Mouse (Mus musculus): ENCODE results near the gene Slamf9. TPM values are rescaled to one million over a fixed set of nuclear protein-coding genes. Genes with fewer than 3 reads are reported as not detected.

Gene Slamf9
- total and polyA plus RNA-seq, 3 experiments: 28.3 to 32.6 (median 30.9) TPM

GRCm38 (mm10) chr1:172480376-172480775 is 5.2 kb downstream of the Slamf9 start:
- dilution Hi-C loops (cut with MboI; ENCODE audit: extremely low pct_ligation_motif_present, extremely low pct_unique_long_range_greater_than_20kb, low sequenced_read_pairs): no loop called here
- in situ Hi-C loops (cut with MboI; ENCODE audit: low pct_ligation_motif_present, low pct_unique_long_range_greater_than_20kb, low sequenced_read_pairs): loop anchor here (5.0 kb wide), 1 partner anchor 63 kb away; no protein-coding TSS in a partner anchor
- Histone ChIP-seq H3K4me1 (ENCODE audit: control insufficient read depth in 1 of 2, insufficient read depth in 2 of 2) (peaks cover 14 to 52% of the 10 kb centered on the region in 2 experiments), H3K9me3 (replicated peaks; ENCODE audit: low read length) (no peaks in the 10 kb centered on the region), H3K27me3 (replicated peaks) (no peaks in the 10 kb centered on the region), H3K4me3 (replicated peaks in 1 of 3; ENCODE audit: low read depth in 2 of 3, low read length in 2 of 3, poor library complexity in 1 of 3) (no peak overlapping the region), H3K27ac (ENCODE audit: insufficient read depth, low read depth) (no peak overlapping the region), H3K9ac (ENCODE audit: insufficient read depth, low read depth) (no peak overlapping the region), H3K79me2 (replicated peaks; ENCODE audit: control insufficient read depth, extremely low read depth, insufficient read depth, poor library complexity, severe bottlenecking) (no peaks in the 10 kb centered on the region), H3K4me2 (ENCODE audit: insufficient read depth, low read depth, poor library complexity, severe bottlenecking) (no peak overlapping the region), H3K36me3 (replicated peaks in 1 of 2; ENCODE audit: control insufficient read depth in 1 of 2, insufficient read depth in 1 of 2, low read length in 1 of 2) (peaks cover 0 to 54% of the 10 kb centered on the region in 2 experiments)
- no peak for TF ChIP-seq EP300 (IDR thresholded peaks at IDR 0.05; ENCODE audit: low read length)
- TF ChIP-seq RCOR1 (conservative IDR thresholded peaks at IDR 0.05; ENCODE audit: low read depth, low read length): no peak
- no peak for TF ChIP-seq PAX5 (IDR thresholded peaks at IDR 0.05; ENCODE audit: low read length)
- TF ChIP-seq BHLHE40 (IDR thresholded peaks at IDR 0.05; ENCODE audit: low read depth, low read length): no peak
- TF ChIP-seq ZKSCAN1 (IDR thresholded peaks at IDR 0.05; ENCODE audit: borderline replicate concordance, low read depth, low read length): no peak
- TF ChIP-seq CHD1 (IDR thresholded peaks at IDR 0.05; ENCODE audit: low read depth, low read length): no peak
- no peak for TF ChIP-seq ELF1 (IDR thresholded peaks at IDR 0.05; ENCODE audit: low read depth, low read length)
- no peak for TF ChIP-seq GABPA (IDR thresholded peaks at IDR 0.05; ENCODE audit: insufficient replicate concordance, low read depth, low read length)
- no peak for TF ChIP-seq USF1 (IDR thresholded peaks at IDR 0.05; ENCODE audit: low read depth, low read length)
- no peak for TF ChIP-seq HCFC1 (IDR thresholded peaks at IDR 0.05; ENCODE audit: low read depth, low read length)
- TF ChIP-seq CTCF (conservative IDR thresholded peaks at IDR 0.05 in 1 of 2, IDR thresholded peaks at IDR 0.05 in 1 of 2; ENCODE audit: low read depth in 2 of 2, low read length in 2 of 2): no peak
- TF ChIP-seq ZMIZ1 (IDR thresholded peaks at IDR 0.05; ENCODE audit: low read depth, low read length): no peak
- no peak for TF ChIP-seq MYC (IDR thresholded peaks at IDR 0.05; ENCODE audit: low read depth, low read length)
- TF ChIP-seq MAZ (IDR thresholded peaks at IDR 0.05; ENCODE audit: low read depth, low read length): no peak
- no peak for DNase-seq (ENCODE audit: extremely low read depth)

- Histone ChIP-seq H3K9me3 (replicated peaks; ENCODE audit: low read length) (no peaks in the 10 kb centered on the region), H3K36me3 (replicated peaks in 1 of 2; ENCODE audit: control insufficient read depth in 1 of 2, insufficient read depth in 1 of 2, low read length in 1 of 2) (peaks cover 0 to 56% of the 10 kb centered on the region in 2 experiments), H3K27ac (ENCODE audit: insufficient read depth, low read depth) (no peak overlapping the region), H3K27me3 (replicated peaks) (no peaks in the 10 kb centered on the region), H3K4me3 (replicated peaks in 1 of 3; ENCODE audit: low read depth in 2 of 3, low read length in 2 of 3, poor library complexity in 1 of 3) (no peak overlapping the region), H3K79me2 (replicated peaks; ENCODE audit: control insufficient read depth, extremely low read depth, insufficient read depth, poor library complexity, severe bottlenecking) (no peaks in the 10 kb centered on the region), H3K9ac (ENCODE audit: insufficient read depth, low read depth) (no peak overlapping the region), H3K4me1 (ENCODE audit: control insufficient read depth in 1 of 2, insufficient read depth in 2 of 2) (peaks cover 9 to 55% of the 10 kb centered on the region in 2 experiments), H3K4me2 (ENCODE audit: insufficient read depth, low read depth, poor library complexity, severe bottlenecking) (no peak overlapping the region)
- in situ Hi-C loops (cut with MboI; ENCODE audit: low pct_ligation_motif_present, low pct_unique_long_range_greater_than_20kb, low sequenced_read_pairs) (loop anchor here (5.0 kb wide), 1 partner anchor 64 kb away; no protein-coding TSS in a partner anchor), dilution Hi-C loops (cut with MboI; ENCODE audit: extremely low pct_ligation_motif_present, extremely low pct_unique_long_range_greater_than_20kb, low sequenced_read_pairs) (no loop called here)
- no peak for DNase-seq (ENCODE audit: extremely low read depth)
- TF ChIP-seq HCFC1 (IDR thresholded peaks at IDR 0.05; ENCODE audit: low read depth, low read length): no peak
- TF ChIP-seq BHLHE40 (IDR thresholded peaks at IDR 0.05; ENCODE audit: low read depth, low read length): no peak
- TF ChIP-seq JUN (IDR thresholded peaks at IDR 0.05; ENCODE audit: insufficient read depth, low read depth, low read length): no peak
- TF ChIP-seq TCF12 (IDR thresholded peaks at IDR 0.05; ENCODE audit: low read depth, low read length): no peak
- no peak for TF ChIP-seq MAX (IDR thresholded peaks at IDR 0.05; ENCODE audit: low read length)
- TF ChIP-seq CHD1 (IDR thresholded peaks at IDR 0.05; ENCODE audit: low read depth, low read length): no peak
- no peak for TF ChIP-seq SIN3A (IDR thresholded peaks at IDR 0.05; ENCODE audit: low read length)
- TF ChIP-seq RCOR1 (conservative IDR thresholded peaks at IDR 0.05; ENCODE audit: low read depth, low read length): no peak
- no peak for TF ChIP-seq IRF4 (IDR thresholded peaks at IDR 0.05; ENCODE audit: low read depth, low read length)
- TF ChIP-seq PAX5 (IDR thresholded peaks at IDR 0.05; ENCODE audit: low read length): no peak
- TF ChIP-seq NELFE (IDR thresholded peaks at IDR 0.05; ENCODE audit: low read depth, low read length): no peak
- no peak for TF ChIP-seq ELF1 (IDR thresholded peaks at IDR 0.05; ENCODE audit: low read depth, low read length)
These were observed 6.0 kb downstream of the Slamf9 start for GRCm38 (mm10) chr1:172481111-172481510.
